Comparison of ENCODE assay signal across 25 mouse cellular contexts in genomic region chr3:31157776-31158175, GRCm38 (mm10). TPM values are rescaled to one million over a fixed set of nuclear protein-coding genes. Genes with fewer than 3 reads are reported as not detected.
DNase-seq lines count a peak whose midpoint lies in the region; ATAC-seq and TF ChIP-seq lines count a peak whose summit lies in the region.
"Had no signal": no experiment of that assay in that cellular context is flagged by ENCODE, and none has a peak within 500 bp of the region (broad histone marks: within the 10 kb centered on the region; RNA-seq: fewer than 3 reads in every experiment).

No protein-coding gene starts in this region.

- ATAC-seq in embryonic facial prominence, embryonic 14.5 days (ENCODE audit: low read depth), result no peak
- no peak for ATAC-seq in hindbrain, postnatal 0 days
- no peak for ATAC-seq in limb, embryonic 14.5 days (ENCODE audit: low FRiP score, low read depth)
- ATAC-seq in neural tube, embryonic 15.5 days (ENCODE audit: low FRiP score), result no peak
- ATAC-seq: forebrain, embryonic 15.5 days; Patski had no signal

- DNase-seq in embryonic facial prominence, embryonic 14.5 days (ENCODE audit: low spot score), result peak; percentile 64
- DNase-seq in embryonic facial prominence, embryonic 10.5 days (ENCODE audit: low spot score), result no peak
- DNase-seq in hindbrain, postnatal 0 days (ENCODE audit: low spot score), result peak; percentile 18
- no peak for DNase-seq in hindbrain, embryonic 10.5 days (ENCODE audit: low spot score)
- peak; percentile 64 for DNase-seq in limb, embryonic 14.5 days (ENCODE audit: low spot score)
- no peak for DNase-seq in limb, embryonic 10.5 days (ENCODE audit: low spot score)
- no peak for DNase-seq in neural tube, embryonic 10.5 days (ENCODE audit: extremely low spot score, low spot score)
- DNase-seq: adrenal gland, postnatal 10 days; adrenal gland, postnatal 36 days; cerebellum, adult 18-20 months; cerebellum, adult 9-10 months; cerebellum, postnatal 14 days; gastrocnemius, postnatal 14 days; heart, adult 11 months; heart, postnatal 36 days had no signal

- H3K4me1 ChIP-seq in embryonic facial prominence, embryonic 14.5 days (ENCODE audit: control insufficient read depth, insufficient read depth, low read length), result peaks cover 19% of the 10 kb centered on the region
- H3K4me1 ChIP-seq in embryonic facial prominence, embryonic 10.5 days, result peaks cover 40% of the 10 kb centered on the region
- 0 out of 2 replicates have a peak, but pooled peaks cover 4% of the 10 kb centered on the region for H3K4me1 ChIP-seq in hindbrain, postnatal 0 days (ENCODE audit: insufficient read depth, low read length)
- H3K4me1 ChIP-seq in hindbrain, embryonic 10.5 days (replicated peaks), result peaks cover 21% of the 10 kb centered on the region
- H3K4me1 ChIP-seq in limb, embryonic 14.5 days (ENCODE audit: control insufficient read depth, insufficient read depth, low read length), result peaks cover 5% of the 10 kb centered on the region
- peaks cover 20% of the 10 kb centered on the region for H3K4me1 ChIP-seq in limb, embryonic 10.5 days
- no peaks in the 10 kb centered on the region; the same call in 1 of the 2 replicates for H3K4me1 ChIP-seq in neural tube, embryonic 15.5 days
- H3K4me1 ChIP-seq: forebrain, embryonic 15.5 days; heart, embryonic 12.5 days; heart, embryonic 15.5 days; hindbrain, embryonic 15.5 days had no signal

- no peak overlapping the region for H3K9ac ChIP-seq in embryonic facial prominence, embryonic 14.5 days (ENCODE audit: low read depth, low read length)
- H3K9ac ChIP-seq in hindbrain, postnatal 0 days (replicated peaks; ENCODE audit: low read length), result no peak overlapping the region
- no peak overlapping the region for H3K9ac ChIP-seq in limb, embryonic 14.5 days (ENCODE audit: low read depth, low read length, severe bottlenecking)
- H3K9ac ChIP-seq in neural tube, embryonic 15.5 days (replicated peaks), result no peak overlapping the region
- H3K9ac ChIP-seq: embryonic facial prominence, embryonic 12.5 days; forebrain, embryonic 12.5 days; forebrain, embryonic 15.5 days; heart, embryonic 12.5 days; heart, embryonic 15.5 days; hindbrain, embryonic 12.5 days; hindbrain, embryonic 15.5 days had no signal

- H3K9me3 ChIP-seq in embryonic facial prominence, embryonic 14.5 days (ENCODE audit: control insufficient read depth, low read length), result no peaks in the 10 kb centered on the region
- H3K9me3 ChIP-seq in embryonic facial prominence, embryonic 10.5 days, result no peaks in the 10 kb centered on the region
- H3K9me3 ChIP-seq in hindbrain, postnatal 0 days (ENCODE audit: low read length), result no peaks in the 10 kb centered on the region
- H3K9me3 ChIP-seq in hindbrain, embryonic 10.5 days, result no peaks in the 10 kb centered on the region
- H3K9me3 ChIP-seq in limb, embryonic 14.5 days (ENCODE audit: control insufficient read depth, low read length), result no peaks in the 10 kb centered on the region
- no peaks in the 10 kb centered on the region for H3K9me3 ChIP-seq in limb, embryonic 10.5 days (replicated peaks)
- H3K9me3 ChIP-seq in neural tube, embryonic 15.5 days (replicated peaks), result no peaks in the 10 kb centered on the region
- H3K9me3 ChIP-seq: embryonic facial prominence, embryonic 12.5 days; forebrain, embryonic 12.5 days; forebrain, embryonic 15.5 days; heart, embryonic 12.5 days; heart, embryonic 15.5 days; hindbrain, embryonic 12.5 days; hindbrain, embryonic 15.5 days had no signal

- no peak for TF ChIP-seq CTCF in hindbrain, postnatal 0 days (IDR thresholded peaks at IDR 0.05; ENCODE audit: low read depth)

- no peaks in the 10 kb centered on the region for H3K27me3 ChIP-seq in embryonic facial prominence, embryonic 14.5 days (replicated peaks; ENCODE audit: control insufficient read depth, insufficient read depth, low read length)
- no peaks in the 10 kb centered on the region for H3K27me3 ChIP-seq in embryonic facial prominence, embryonic 10.5 days (replicated peaks; ENCODE audit: low read depth, poor library complexity, severe bottlenecking)
- no peaks in the 10 kb centered on the region for H3K27me3 ChIP-seq in hindbrain, postnatal 0 days (ENCODE audit: insufficient read depth, low read length)
- H3K27me3 ChIP-seq in hindbrain, embryonic 10.5 days (ENCODE audit: insufficient read depth, poor library complexity, severe bottlenecking), result no peaks in the 10 kb centered on the region
- H3K27me3 ChIP-seq in limb, embryonic 14.5 days (ENCODE audit: control insufficient read depth, insufficient read depth, low read length), result no peaks in the 10 kb centered on the region
- no peaks in the 10 kb centered on the region for H3K27me3 ChIP-seq in limb, embryonic 10.5 days (ENCODE audit: low read depth, poor library complexity, severe bottlenecking)
- H3K27me3 ChIP-seq in neural tube, embryonic 15.5 days (replicated peaks), result no peaks in the 10 kb centered on the region
- H3K27me3 ChIP-seq: embryonic facial prominence, embryonic 12.5 days; forebrain, embryonic 15.5 days; heart, embryonic 15.5 days; hindbrain, embryonic 12.5 days; hindbrain, embryonic 15.5 days; Patski had no signal

- no peak for TF ChIP-seq POLR2A in limb, embryonic 14.5 days (IDR thresholded peaks at IDR 0.05; ENCODE audit: borderline replicate concordance, extremely low read depth, insufficient read depth, insufficient read length)

- WGBS in embryonic facial prominence, embryonic 14.5 days, result 58% methylated on average over 15 of the region's 15 CpGs
- 93% methylated on average over 15 of the region's 15 CpGs for WGBS in embryonic facial prominence, embryonic 10.5 days
- 64% methylated on average over 15 of the region's 15 CpGs for WGBS in hindbrain, postnatal 0 days
- WGBS in hindbrain, embryonic 10.5 days, result 92% methylated on average over 15 of the region's 15 CpGs
- WGBS in limb, embryonic 14.5 days, result 63% methylated on average over 15 of the region's 15 CpGs
- 91% methylated on average over 15 of the region's 15 CpGs for WGBS in limb, embryonic 10.5 days
- WGBS in neural tube, embryonic 15.5 days, result 67% methylated on average over 15 of the region's 15 CpGs

- no peaks in the 10 kb centered on the region for H3K36me3 ChIP-seq in embryonic facial prominence, embryonic 14.5 days (ENCODE audit: control insufficient read depth, insufficient read depth, low read length)
- no peaks in the 10 kb centered on the region for H3K36me3 ChIP-seq in embryonic facial prominence, embryonic 10.5 days (replicated peaks)
- no peaks in the 10 kb centered on the region for H3K36me3 ChIP-seq in hindbrain, postnatal 0 days (ENCODE audit: insufficient read depth, low read length)
- H3K36me3 ChIP-seq in hindbrain, embryonic 10.5 days, result no peaks in the 10 kb centered on the region
- H3K36me3 ChIP-seq in limb, embryonic 14.5 days (ENCODE audit: control insufficient read depth, insufficient read depth, low read length), result no peaks in the 10 kb centered on the region
- no peaks in the 10 kb centered on the region for H3K36me3 ChIP-seq in limb, embryonic 10.5 days
- no peaks in the 10 kb centered on the region for H3K36me3 ChIP-seq in neural tube, embryonic 15.5 days
- H3K36me3 ChIP-seq: embryonic facial prominence, embryonic 12.5 days; forebrain, embryonic 12.5 days; forebrain, embryonic 15.5 days; heart, embryonic 12.5 days; heart, embryonic 15.5 days; hindbrain, embryonic 12.5 days; hindbrain, embryonic 15.5 days had no signal

- no peak overlapping the region for H3K4me3 ChIP-seq in embryonic facial prominence, embryonic 14.5 days (ENCODE audit: low read depth, low read length)
- H3K4me3 ChIP-seq in embryonic facial prominence, embryonic 10.5 days, result no peak overlapping the region
- H3K4me3 ChIP-seq in hindbrain, postnatal 0 days (ENCODE audit: low read length), result no peak overlapping the region
- no peak overlapping the region for H3K4me3 ChIP-seq in hindbrain, embryonic 10.5 days
- H3K4me3 ChIP-seq in limb, embryonic 14.5 days (replicated peaks; ENCODE audit: low read length), result no peak overlapping the region
- no peak overlapping the region for H3K4me3 ChIP-seq in limb, embryonic 10.5 days
- H3K4me3 ChIP-seq in neural tube, embryonic 15.5 days (replicated peaks), result no peak overlapping the region
- H3K4me3 ChIP-seq: embryonic facial prominence, embryonic 12.5 days; erythroblast, embryonic 14.5 days; forebrain, embryonic 12.5 days; forebrain, embryonic 15.5 days; heart, embryonic 12.5 days; heart, embryonic 15.5 days; hindbrain, embryonic 12.5 days; hindbrain, embryonic 15.5 days had no signal

- H3K27ac ChIP-seq in embryonic facial prominence, embryonic 14.5 days (replicated peaks; ENCODE audit: low read depth, low read length), result peak overlapping the region; percentile 3
- H3K27ac ChIP-seq in embryonic facial prominence, embryonic 10.5 days (replicated peaks), result no peak overlapping the region
- H3K27ac ChIP-seq in hindbrain, postnatal 0 days, result no peak overlapping the region
- H3K27ac ChIP-seq in hindbrain, embryonic 10.5 days, result no peak overlapping the region
- no peak overlapping the region for H3K27ac ChIP-seq in limb, embryonic 14.5 days (replicated peaks; ENCODE audit: low read depth, low read length)
- no peak overlapping the region for H3K27ac ChIP-seq in limb, embryonic 10.5 days
- H3K27ac ChIP-seq in neural tube, embryonic 15.5 days (replicated peaks), result no peak overlapping the region
- H3K27ac ChIP-seq: embryonic facial prominence, embryonic 12.5 days; forebrain, embryonic 12.5 days; forebrain, embryonic 15.5 days; heart, embryonic 15.5 days; hindbrain, embryonic 12.5 days; hindbrain, embryonic 15.5 days had no signal

- H3K4me2 ChIP-seq in embryonic facial prominence, embryonic 14.5 days (ENCODE audit: low read depth, low read length), result no peak overlapping the region
- no peak overlapping the region for H3K4me2 ChIP-seq in hindbrain, postnatal 0 days (ENCODE audit: low read depth, low read length)
- H3K4me2 ChIP-seq in limb, embryonic 14.5 days (replicated peaks; ENCODE audit: low read depth, low read length, severe bottlenecking), result no peak overlapping the region
- 0 out of 2 replicates have a peak overlapping the region, but pooled peaks have one; percentile 11 for H3K4me2 ChIP-seq in neural tube, embryonic 15.5 days
- H3K4me2 ChIP-seq: embryonic facial prominence, embryonic 12.5 days; forebrain, embryonic 12.5 days; forebrain, embryonic 15.5 days; heart, embryonic 12.5 days; heart, embryonic 15.5 days; hindbrain, embryonic 12.5 days; hindbrain, embryonic 15.5 days had no signal

RNA-seq across cellular contexts. Expression of gene Cldn11, which starts 8.1 kb away (rescaled TPM):
- 59.9 and 65.7 TPM in 2 replicates for polyA plus RNA-seq in embryonic facial prominence, embryonic 14.5 days (2014; fragmentation: Nextera tagmentation; extraction: Ambion mirVana)
- 11.2 and 19.4 TPM in 2 replicates for polyA plus RNA-seq in embryonic facial prominence, embryonic 10.5 days (2016; fragmentation: Nextera tagmentation; extraction: Ambion mirVana)
- 61.8 and 80.1 TPM in 2 replicates for total RNA-seq in hindbrain, postnatal 0 days (2014; rRNA removed)
- polyA plus RNA-seq in hindbrain, postnatal 0 days (2015; fragmentation: Nextera tagmentation; extraction: Ambion mirVana), result 71.0 and 76.7 TPM in 2 replicates
- polyA plus RNA-seq in hindbrain, embryonic 10.5 days (2016; fragmentation: Nextera tagmentation; extraction: Ambion mirVana), result 8.2 and 9.6 TPM in 2 replicates
- polyA plus RNA-seq in limb, embryonic 14.5 days (2012; rRNA removed), result 9.2 and 14.0 TPM in 2 replicates
- polyA plus RNA-seq in limb, embryonic 14.5 days (2014; fragmentation: Nextera tagmentation; extraction: Ambion mirVana), result 10.7 and 13.8 TPM in 2 replicates
- 3.8 and 4.6 TPM in 2 replicates for polyA plus RNA-seq in limb, embryonic 10.5 days (2016; fragmentation: Nextera tagmentation; extraction: Ambion mirVana)
- 29.8 and 30.3 TPM in 2 replicates for polyA plus RNA-seq in neural tube, embryonic 15.5 days (2015; fragmentation: Nextera tagmentation; extraction: Ambion mirVana)
- polyA plus RNA-seq: erythroblast, embryonic 14.5 days; Patski had no signal

Comparison
In these comparisons a context has a peak if more than half of its experiments do, and no peak if none do; other contexts are left out.
1. DNase-seq: peak in embryonic facial prominence, embryonic 14.5 days (single experiment), hindbrain, postnatal 0 days (single experiment) and limb, embryonic 14.5 days (single experiment); none in embryonic facial prominence, embryonic 10.5 days (single experiment), hindbrain, embryonic 10.5 days (single experiment), limb, embryonic 10.5 days (single experiment) and neural tube, embryonic 10.5 days (single experiment).